In the genomic region with DNA sequence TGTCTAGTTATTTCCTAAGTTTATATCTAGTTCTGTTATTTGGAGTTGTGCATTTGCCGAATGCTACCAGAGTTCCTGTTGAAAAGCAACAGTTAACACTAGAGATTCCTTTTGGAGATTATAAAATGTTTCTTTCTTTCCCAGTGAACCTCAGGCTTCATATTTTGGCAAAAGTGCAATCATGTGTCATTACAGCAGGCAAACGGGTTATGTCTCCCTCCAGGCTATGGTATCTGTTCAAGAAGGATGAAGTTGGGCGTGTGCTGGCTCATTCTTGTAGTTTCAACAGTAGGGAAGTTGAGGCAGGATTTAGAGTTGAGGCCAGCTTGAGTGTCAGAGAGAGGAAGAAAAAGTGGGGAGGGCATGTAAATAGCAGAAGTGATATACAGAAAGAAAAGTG, we compare ENCODE assay signal across 20 mouse cellular contexts. TPM values are rescaled to one million over a fixed set of nuclear protein-coding genes. Genes with fewer than 3 reads are reported as not detected.
DNase-seq lines count a peak whose midpoint lies in the region; ATAC-seq and TF ChIP-seq lines count a peak whose summit lies in the region.
"Had no signal": no experiment of that assay in that cellular context is flagged by ENCODE, and none has a peak within 500 bp of the region (broad histone marks: within the 10 kb centered on the region; RNA-seq: fewer than 3 reads in every experiment).

No protein-coding gene starts in this region.

- WGBS in liver, postnatal 0 days (ENCODE audit: insufficient replicate concordance): 63% methylated on average over 3 of the region's 3 CpGs
- WGBS in cerebellum, adult 2 months: 69% methylated on average over 3 of the region's 3 CpGs

- no peak for DNase-seq in liver, postnatal 0 days
- DNase-seq in liver: no peak
- DNase-seq in fat pad, adult 2 months (ENCODE audit: extremely low read depth, low read depth, low spot score): peak; percentile 81
- no peak for DNase-seq in cerebellum, adult 2 months
- no peak for DNase-seq in right cerebral cortex, postnatal 4 days
- DNase-seq: cerebellum, adult 11 months; cerebellum, postnatal 10 days; gastrocnemius, postnatal 36 days; kidney, adult 2 months; lung, postnatal 4 days; thymus, postnatal 14 days had no signal

- H3K27ac ChIP-seq in liver, postnatal 0 days (ENCODE audit: low read depth): no peak overlapping the region
- H3K27ac ChIP-seq in cerebellum, adult 2 months (ENCODE audit: insufficient read depth, low read length): no peak overlapping the region
- H3K27ac ChIP-seq: forebrain, embryonic 10.5 days; heart, embryonic 15.5 days; hindbrain, embryonic 15.5 days; limb, embryonic 12.5 days; midbrain, embryonic 12.5 days had no signal

- no peak for TF ChIP-seq EP300 in liver, postnatal 0 days (IDR thresholded peaks at IDR 0.05; ENCODE audit: low read depth)

- no peak overlapping the region for H3K4me3 ChIP-seq in liver, postnatal 0 days (ENCODE audit: low read depth, low read length)
- no peak overlapping the region for H3K4me3 ChIP-seq in myocyte
- H3K4me3 ChIP-seq in cerebellum, adult 2 months (replicated peaks; ENCODE audit: insufficient read depth, low read depth, low read length): no peak overlapping the region
- H3K4me3 ChIP-seq: embryonic facial prominence, embryonic 13.5 days; forebrain, embryonic 10.5 days; heart, embryonic 15.5 days; hindbrain, embryonic 15.5 days; liver, embryonic 15.5 days; midbrain, embryonic 12.5 days had no signal

- no peaks in the 10 kb centered on the region for H3K4me1 ChIP-seq in liver, postnatal 0 days (ENCODE audit: insufficient read depth)
- H3K4me1 ChIP-seq in cerebellum, adult 2 months (ENCODE audit: control insufficient read depth, insufficient read depth, low read length): no peaks in the 10 kb centered on the region
- H3K4me1 ChIP-seq: liver, embryonic 15.5 days; midbrain, embryonic 12.5 days had no signal

- no peak for ATAC-seq in liver, postnatal 0 days
- ATAC-seq in erythroblast, adult 5-6 weeks (replicated peaks; ENCODE audit: low FRiP score, poor library complexity, severe bottlenecking): no peak

- no peak overlapping the region for H3K9ac ChIP-seq in liver, postnatal 0 days (replicated peaks)
- H3K9ac ChIP-seq: embryonic facial prominence, embryonic 13.5 days; heart, embryonic 15.5 days; hindbrain, embryonic 15.5 days; limb, embryonic 12.5 days; liver, embryonic 15.5 days; midbrain, embryonic 12.5 days had no signal

- H3K36me3 ChIP-seq in liver, postnatal 0 days (replicated peaks; ENCODE audit: insufficient read depth, low read length): no peaks in the 10 kb centered on the region
- H3K36me3 ChIP-seq in myocyte (ENCODE audit: control insufficient read depth, insufficient read depth): no peaks in the 10 kb centered on the region
- H3K36me3 ChIP-seq: embryonic facial prominence, embryonic 13.5 days; forebrain, embryonic 10.5 days; heart, embryonic 15.5 days; hindbrain, embryonic 15.5 days; limb, embryonic 12.5 days; liver, embryonic 15.5 days; midbrain, embryonic 12.5 days had no signal

- H3ac ChIP-seq in myocyte (ENCODE audit: control insufficient read depth, insufficient read length): no peak overlapping the region

- no peaks in the 10 kb centered on the region for H3K27me3 ChIP-seq in liver, postnatal 0 days (ENCODE audit: insufficient read depth, low read length)
- H3K27me3 ChIP-seq in myocyte (ENCODE audit: control insufficient read depth, insufficient read depth, insufficient read length): no peaks in the 10 kb centered on the region
- no peaks in the 10 kb centered on the region for H3K27me3 ChIP-seq in cerebellum, adult 2 months (ENCODE audit: control insufficient read depth, insufficient read depth, low read length)
- H3K27me3 ChIP-seq: embryonic facial prominence, embryonic 13.5 days; heart, embryonic 15.5 days; limb, embryonic 12.5 days; liver, embryonic 15.5 days had no signal

- peak overlapping the region; percentile 92; the same call in 1 of the 2 replicates for H3K4me2 ChIP-seq in liver, postnatal 0 days (ENCODE audit: low read depth, low read length)
- peak overlapping the region; percentile 35 for H3K4me2 ChIP-seq in myocyte (ENCODE audit: low read depth)
- H3K4me2 ChIP-seq: heart, embryonic 15.5 days; hindbrain, embryonic 15.5 days; midbrain, embryonic 12.5 days had no signal

- TF ChIP-seq POLR2A in myocyte (IDR thresholded peaks at IDR 0.05; ENCODE audit: insufficient read length, low read depth): no peak
- TF ChIP-seq POLR2A in cerebellum, adult 2 months (IDR thresholded peaks at IDR 0.05; ENCODE audit: borderline replicate concordance, insufficient read depth, low read length): no peak

- H3K9me3 ChIP-seq in liver, postnatal 0 days (ENCODE audit: low read length): no peaks in the 10 kb centered on the region
- H3K9me3 ChIP-seq: embryonic facial prominence, embryonic 13.5 days; forebrain, embryonic 10.5 days; heart, embryonic 15.5 days; hindbrain, embryonic 15.5 days; limb, embryonic 12.5 days; liver, embryonic 15.5 days; midbrain, embryonic 12.5 days had no signal

- no peaks in the 10 kb centered on the region for H3K79me2 ChIP-seq in myocyte (ENCODE audit: control insufficient read depth, insufficient read depth)

- TF ChIP-seq CTCF in liver, postnatal 0 days (IDR thresholded peaks at IDR 0.05; ENCODE audit: low read depth): no peak
- TF ChIP-seq CTCF in cerebellum, adult 2 months (IDR thresholded peaks at IDR 0.05; ENCODE audit: borderline replicate concordance, insufficient read depth, low read depth, low read length): no peak

TF ChIP-seq in myocyte, 11 proteins besides CTCF, POLR2A, EP300 and RAD21:
- TF ChIP-seq POLR2AphosphoS2 (IDR thresholded peaks at IDR 0.05; ENCODE audit: insufficient read length, low read depth) (no peak), MAX (IDR thresholded peaks at IDR 0.05; ENCODE audit: low read depth) (no peak), MYOG (IDR thresholded peaks at IDR 0.05; ENCODE audit: control insufficient read depth in 1 of 3, insufficient read depth in 1 of 3, insufficient read length in 2 of 3, low read depth in 2 of 3) (no peak), TCF3 (IDR thresholded peaks at IDR 0.05; ENCODE audit: insufficient read length, low read depth) (no peak), TCF12 (IDR thresholded peaks at IDR 0.05; ENCODE audit: insufficient read depth, poor library complexity, severe bottlenecking) (no peak), USF1 (IDR thresholded peaks at IDR 0.05; ENCODE audit: low read depth) (no peak), SRF (IDR thresholded peaks at IDR 0.05; ENCODE audit: control insufficient read depth, insufficient read length, low read depth) (no peak), REST (IDR thresholded peaks at IDR 0.05; ENCODE audit: insufficient read depth, insufficient read length) (no peak), CEBPB (IDR thresholded peaks at IDR 0.05; ENCODE audit: insufficient read depth, poor library complexity, severe bottlenecking) (no peak), MYOD1 (IDR thresholded peaks at IDR 0.05; ENCODE audit: control insufficient read depth in 1 of 3, insufficient read length in 2 of 3, low read depth in 2 of 3) (no peak), E2F4 (IDR thresholded peaks at IDR 0.05; ENCODE audit: insufficient read depth) (no peak)

RNA-seq across cellular contexts. Expression of a gene that starts 2.4 kb away (rescaled TPM):
- 23.6 and 25.3 TPM in 2 replicates for polyA plus RNA-seq in liver, postnatal 0 days (2015; fragmentation: Nextera tagmentation; extraction: Ambion mirVana)
- 2.6 TPM for polyA plus RNA-seq in myocyte (2012; fragmentation: generic; extraction: Trizol)
- 1.6 and 2.0 TPM in 2 replicates for polyA plus RNA-seq in cerebellum, adult 2 months (2012; rRNA removed)
- 24.0 and 35.1 TPM in 2 replicates for total RNA-seq in erythroblast, adult 5-6 weeks (2015; ENCODE audit: low replicate concordance)
- 11.6 and 17.6 TPM in 2 replicates for total RNA-seq in erythroblast, adult 5-6 weeks (2017; ENCODE audit: low replicate concordance)
